Comparison of ENCODE assay signal across 8 mouse cellular contexts in genomic region chrX:88115609-88116073, GRCm38 (mm10). TPM values are rescaled to one million over a fixed set of nuclear protein-coding genes. Genes with fewer than 3 reads are reported as not detected.
DNase-seq lines count a peak whose midpoint lies in the region; ATAC-seq and TF ChIP-seq lines count a peak whose summit lies in the region.

Il1rapl1 (minus strand) TSS chrX:88115645.

- H3K27ac ChIP-seq in heart, embryonic 14.5 days (replicated peaks in 1 of 2; ENCODE audit: control insufficient read depth in 1 of 2, insufficient read depth in 1 of 2, low read depth in 2 of 2, low read length in 2 of 2): no peak within 1 kb of the TSS
- peak within 1 kb of the TSS; percentile 45; the same call in 1 of the 2 replicates for H3K27ac ChIP-seq in forebrain, postnatal 0 days (ENCODE audit: low read depth, low read length)

- no peaks in the 10 kb centered on the region for H3K27me3 ChIP-seq in heart, embryonic 14.5 days (ENCODE audit: control insufficient read depth, insufficient read depth, low read length)
- no peaks in the 10 kb centered on the region for H3K27me3 ChIP-seq in forebrain, postnatal 0 days (ENCODE audit: insufficient read depth, low read length)

- peak within 1 kb of the TSS; percentile 54; the same call in 1 of the 2 replicates for H3K9ac ChIP-seq in heart, embryonic 14.5 days (ENCODE audit: low read length)
- H3K9ac ChIP-seq in forebrain, postnatal 0 days: peak within 1 kb of the TSS; percentile 53

- WGBS in heart, embryonic 14.5 days: 18% methylated on average over 12 of the region's 12 CpGs
- 24% methylated on average over 12 of the region's 12 CpGs for WGBS in forebrain, postnatal 0 days

- no peak for ATAC-seq in heart, embryonic 14.5 days (ENCODE audit: insufficient number of reproducible peaks, insufficient read depth, low FRiP score, low read depth)
- ATAC-seq in forebrain, postnatal 0 days: peak; percentile 90
- no peak for ATAC-seq in erythroblast, adult 5-6 weeks (replicated peaks; ENCODE audit: low FRiP score, poor library complexity, severe bottlenecking)

- peak within 1 kb of the TSS; percentile 72 for H3K4me2 ChIP-seq in heart, embryonic 14.5 days (ENCODE audit: low read length)
- peak within 1 kb of the TSS; percentile 47 for H3K4me2 ChIP-seq in forebrain, postnatal 0 days (ENCODE audit: low read depth)

- no peaks in the 10 kb centered on the region for H3K36me3 ChIP-seq in heart, embryonic 14.5 days (ENCODE audit: control insufficient read depth, insufficient read depth, low read length)
- H3K36me3 ChIP-seq in forebrain, postnatal 0 days (ENCODE audit: insufficient read depth): no peaks in the 10 kb centered on the region

- TF ChIP-seq CTCF in forebrain, postnatal 0 days (IDR thresholded peaks at IDR 0.05; ENCODE audit: low read depth): peak; percentile 48

- intact Hi-C loops in left cerebral cortex, postnatal 10 days (cut with DNase I): no loop called here

- H3K4me3 ChIP-seq in heart, embryonic 14.5 days (ENCODE audit: control insufficient read depth in 1 of 2, insufficient read depth in 1 of 2, low read depth in 1 of 2, low read length in 2 of 2): peak within 1 kb of the TSS; percentile 38 to 43
- H3K4me3 ChIP-seq in forebrain, postnatal 0 days (ENCODE audit: low read depth, low read length): peak within 1 kb of the TSS; percentile 44

- H3K4me1 ChIP-seq in heart, embryonic 14.5 days (ENCODE audit: control insufficient read depth in 2 of 2, insufficient read depth in 2 of 2, low read length in 2 of 2): no peaks in the 10 kb centered on the region
- no peaks in the 10 kb centered on the region for H3K4me1 ChIP-seq in forebrain, postnatal 0 days (ENCODE audit: insufficient read depth)

- no peaks in the 10 kb centered on the region for H3K9me3 ChIP-seq in heart, embryonic 14.5 days (ENCODE audit: control insufficient read depth, low read length)
- H3K9me3 ChIP-seq in forebrain, postnatal 0 days (ENCODE audit: low read length): no peaks in the 10 kb centered on the region

- no peak for DNase-seq in heart, adult 11 months
- DNase-seq in cerebellum, adult 18-20 months: peak; percentile 46 to 57
- peak; percentile 78 for DNase-seq in forebrain, postnatal 0 days
- no peak for DNase-seq in left cerebral cortex, postnatal 10 days (ENCODE audit: extremely low spot score in 1 of 2, low spot score in 2 of 2)
- peak; percentile 59 for DNase-seq in retina, embryonic 14.5 days (ENCODE audit: low spot score)
- no peak for DNase-seq in gastrocnemius, postnatal 4 days (ENCODE audit: low spot score in 2 of 2)

RNA-seq across cellular contexts. Expression of gene Il1rapl1, which starts in this region (rescaled TPM):
- polyA plus RNA-seq in heart, embryonic 14.5 days (2014; fragmentation: Nextera tagmentation; extraction: Ambion mirVana): 0.19 and 0.41 TPM in 2 replicates
- total RNA-seq in forebrain, postnatal 0 days (2014; rRNA removed): 7.8 and 12.9 TPM in 2 replicates
- polyA plus RNA-seq in forebrain, postnatal 0 days (2015; fragmentation: Nextera tagmentation; extraction: Ambion mirVana): 1.5 and 2.5 TPM in 2 replicates
- 10 to 100 TPM; 36.5 to 36.6 TPM for total RNA-seq in left cerebral cortex, postnatal 10 days (2021)
- not detected in 2 replicates for total RNA-seq in erythroblast, adult 5-6 weeks (2015; ENCODE audit: low replicate concordance)
- not detected in 2 replicates for total RNA-seq in erythroblast, adult 5-6 weeks (2017; ENCODE audit: low replicate concordance)
- under 1 TPM; 0.08 to 0.20 TPM for total RNA-seq in gastrocnemius, postnatal 4 days (2021)

Comparison
In these comparisons a context has a peak if more than half of its experiments do, and no peak if none do; other contexts are left out.
1. DNase-seq: peak in cerebellum, adult 18-20 months (2 of 2), forebrain, postnatal 0 days (single experiment) and retina, embryonic 14.5 days (single experiment); none in heart, adult 11 months (single experiment), left cerebral cortex, postnatal 10 days (0 of 2) and gastrocnemius, postnatal 4 days (0 of 2).